Mouse (Mus musculus): ENCODE data around the gene Lrrc38. TPM values are rescaled to one million over a fixed set of nuclear protein-coding genes. Genes with fewer than 3 reads are reported as not detected.
A peak's percentile ranks its signal among the peaks of the same experiment; 100 is the strongest.

Lrrc38 gene
- 0.38 and 0.69 TPM in 2 replicates for polyA plus RNA-seq (2015; fragmentation: Nextera tagmentation; extraction: Ambion mirVana)

GRCm38 (mm10) chr4:143349484-143349906, at the start of gene Lrrc38:
Lrrc38 (plus strand) TSS chr4:143349757.
- peaks cover 14% of the 10 kb centered on the region for H3K4me1 ChIP-seq (ENCODE audit: control insufficient read depth, insufficient read depth, low read depth, low read length)
- H3K9me3 ChIP-seq (ENCODE audit: control insufficient read depth, low read length) = no peaks in the 10 kb centered on the region
- H3K27ac ChIP-seq (ENCODE audit: low read depth, low read length) = no peak within 1 kb of the TSS
- H3K4me2 ChIP-seq (ENCODE audit: low read length) = peak within 1 kb of the TSS; percentile 100
- H3K36me3 ChIP-seq (ENCODE audit: control insufficient read depth, insufficient read depth, low read length) = no peaks in the 10 kb centered on the region
- H3K9ac ChIP-seq (ENCODE audit: low read depth, low read length) = peak within 1 kb of the TSS; percentile 63
- WGBS = 0% methylated on average over 17 of the region's 19 CpGs
- peaks cover 29% of the 10 kb centered on the region for H3K27me3 ChIP-seq (replicated peaks; ENCODE audit: control insufficient read depth, insufficient read depth, low read length)
- ATAC-seq = peak; percentile 57
- H3K4me3 ChIP-seq (ENCODE audit: low read length) = peak within 1 kb of the TSS; percentile 58

- WGBS = 12% methylated on average over 12 of the region's 12 CpGs
- Histone ChIP-seq H3K4me3 (ENCODE audit: low read length) (peak overlapping the region; percentile 37), H3K4me1 (ENCODE audit: control insufficient read depth, insufficient read depth, low read depth, low read length) (peaks cover 28% of the 10 kb centered on the region), H3K4me2 (ENCODE audit: low read length) (peak overlapping the region; percentile 54), H3K36me3 (ENCODE audit: control insufficient read depth, insufficient read depth, low read length) (no peaks in the 10 kb centered on the region), H3K27me3 (replicated peaks; ENCODE audit: control insufficient read depth, insufficient read depth, low read length) (no peaks in the 10 kb centered on the region), H3K9me3 (ENCODE audit: control insufficient read depth, low read length) (no peaks in the 10 kb centered on the region), H3K27ac (ENCODE audit: low read depth, low read length) (no peak overlapping the region), H3K9ac (ENCODE audit: low read depth, low read length) (no peak overlapping the region; the same call in 1 of the 2 replicates)
- no peak for ATAC-seq
Measured at GRCm38 (mm10) chr4:143300113-143300688, 49.4 kb upstream of the Lrrc38 start.

GRCm38 (mm10) chr4:143301042-143301441, 48.5 kb upstream of the Lrrc38 start:
- ATAC-seq = no peak
- no peaks in the 10 kb centered on the region for H3K9me3 ChIP-seq (ENCODE audit: control insufficient read depth, low read length)
- H3K9ac ChIP-seq (ENCODE audit: low read depth, low read length) = no peak overlapping the region
- no peak overlapping the region for H3K27ac ChIP-seq (ENCODE audit: low read depth, low read length)
- H3K36me3 ChIP-seq (ENCODE audit: control insufficient read depth, insufficient read depth, low read length) = no peaks in the 10 kb centered on the region
- WGBS = 73% methylated on average over 5 of the region's 5 CpGs
- H3K4me2 ChIP-seq (ENCODE audit: low read length) = no peak overlapping the region
- no peaks in the 10 kb centered on the region for H3K27me3 ChIP-seq (replicated peaks; ENCODE audit: control insufficient read depth, insufficient read depth, low read length)
- H3K4me1 ChIP-seq (ENCODE audit: control insufficient read depth, insufficient read depth, low read depth, low read length) = peaks cover 26% of the 10 kb centered on the region
- no peak overlapping the region for H3K4me3 ChIP-seq (ENCODE audit: low read length)

- Histone ChIP-seq H3K9me3 (ENCODE audit: control insufficient read depth, low read length) (no peaks in the 10 kb centered on the region), H3K4me1 (ENCODE audit: control insufficient read depth, insufficient read depth, low read depth, low read length) (peaks cover 23% of the 10 kb centered on the region), H3K9ac (ENCODE audit: low read depth, low read length) (no peak overlapping the region), H3K27ac (ENCODE audit: low read depth, low read length) (no peak overlapping the region), H3K4me2 (ENCODE audit: low read length) (no peak overlapping the region), H3K4me3 (ENCODE audit: low read length) (no peak overlapping the region), H3K27me3 (replicated peaks; ENCODE audit: control insufficient read depth, insufficient read depth, low read length) (no peaks in the 10 kb centered on the region), H3K36me3 (ENCODE audit: control insufficient read depth, insufficient read depth, low read length) (no peaks in the 10 kb centered on the region)
- no peak for ATAC-seq
- WGBS = 65% methylated on average over 4 of the region's 4 CpGs
Measured at GRCm38 (mm10) chr4:143301875-143302274, 47.7 kb upstream of the Lrrc38 start.

GRCm38 (mm10) chr4:143302279-143302890, 47.2 kb upstream of the Lrrc38 start:
- no peak for ATAC-seq
- Histone ChIP-seq H3K4me2 (ENCODE audit: low read length) (no peak overlapping the region), H3K9me3 (ENCODE audit: control insufficient read depth, low read length) (no peaks in the 10 kb centered on the region), H3K27ac (ENCODE audit: low read depth, low read length) (no peak overlapping the region), H3K4me1 (ENCODE audit: control insufficient read depth, insufficient read depth, low read depth, low read length) (peaks cover 18% of the 10 kb centered on the region), H3K27me3 (replicated peaks; ENCODE audit: control insufficient read depth, insufficient read depth, low read length) (no peaks in the 10 kb centered on the region), H3K4me3 (ENCODE audit: low read length) (no peak overlapping the region), H3K36me3 (ENCODE audit: control insufficient read depth, insufficient read depth, low read length) (no peaks in the 10 kb centered on the region), H3K9ac (ENCODE audit: low read depth, low read length) (no peak overlapping the region)
- 50% methylated on average over 11 of the region's 11 CpGs for WGBS

- Histone ChIP-seq H3K9ac (ENCODE audit: low read depth, low read length) (no peak overlapping the region), H3K4me1 (ENCODE audit: control insufficient read depth, insufficient read depth, low read depth, low read length) (0 out of 2 replicates have a peak, but pooled peaks cover under 1% of the 10 kb centered on the region), H3K36me3 (ENCODE audit: control insufficient read depth, insufficient read depth, low read length) (no peaks in the 10 kb centered on the region), H3K27me3 (replicated peaks; ENCODE audit: control insufficient read depth, insufficient read depth, low read length) (no peaks in the 10 kb centered on the region), H3K4me2 (ENCODE audit: low read length) (no peak overlapping the region), H3K27ac (ENCODE audit: low read depth, low read length) (no peak overlapping the region), H3K9me3 (ENCODE audit: control insufficient read depth, low read length) (no peaks in the 10 kb centered on the region), H3K4me3 (ENCODE audit: low read length) (no peak overlapping the region)
- WGBS = 93% methylated on average over 4 of the region's 4 CpGs
- ATAC-seq = no peak
Measured at GRCm38 (mm10) chr4:143305031-143305430, 44.5 kb upstream of the Lrrc38 start.

- no peaks in the 10 kb centered on the region for H3K36me3 ChIP-seq (ENCODE audit: control insufficient read depth, insufficient read depth, low read length)
- H3K27ac ChIP-seq (ENCODE audit: low read depth, low read length) = no peak overlapping the region
- H3K4me3 ChIP-seq (ENCODE audit: low read length) = no peak overlapping the region
- no peak overlapping the region for H3K4me2 ChIP-seq (ENCODE audit: low read length)
- H3K9ac ChIP-seq (ENCODE audit: low read depth, low read length) = no peak overlapping the region
- H3K4me1 ChIP-seq (ENCODE audit: control insufficient read depth, insufficient read depth, low read depth, low read length) = no peaks in the 10 kb centered on the region
- WGBS = 51% methylated on average over 5 of the region's 5 CpGs
- H3K9me3 ChIP-seq (ENCODE audit: control insufficient read depth, low read length) = no peaks in the 10 kb centered on the region
- no peak for ATAC-seq
- H3K27me3 ChIP-seq (replicated peaks; ENCODE audit: control insufficient read depth, insufficient read depth, low read length) = no peaks in the 10 kb centered on the region
Measured at GRCm38 (mm10) chr4:143305987-143306772, 43.4 kb upstream of the Lrrc38 start.

GRCm38 (mm10) chr4:143311341-143311740, 38.2 kb upstream of the Lrrc38 start:
- Histone ChIP-seq H3K4me3 (ENCODE audit: low read length) (no peak overlapping the region), H3K9ac (ENCODE audit: low read depth, low read length) (no peak overlapping the region), H3K4me1 (ENCODE audit: control insufficient read depth, insufficient read depth, low read depth, low read length) (no peaks in the 10 kb centered on the region), H3K4me2 (ENCODE audit: low read length) (no peak overlapping the region), H3K27ac (ENCODE audit: low read depth, low read length) (no peak overlapping the region), H3K9me3 (ENCODE audit: control insufficient read depth, low read length) (no peaks in the 10 kb centered on the region), H3K36me3 (ENCODE audit: control insufficient read depth, insufficient read depth, low read length) (no peaks in the 10 kb centered on the region), H3K27me3 (replicated peaks; ENCODE audit: control insufficient read depth, insufficient read depth, low read length) (no peaks in the 10 kb centered on the region)
- WGBS = 43% methylated on average over 2 of the region's 2 CpGs
- no peak for ATAC-seq

GRCm38 (mm10) chr4:143313299-143313698, 36.3 kb upstream of the Lrrc38 start:
- H3K36me3 ChIP-seq (ENCODE audit: control insufficient read depth, insufficient read depth, low read length) = no peaks in the 10 kb centered on the region
- no peaks in the 10 kb centered on the region for H3K4me1 ChIP-seq (ENCODE audit: control insufficient read depth, insufficient read depth, low read depth, low read length)
- no peak overlapping the region for H3K27ac ChIP-seq (ENCODE audit: low read depth, low read length)
- no peak overlapping the region for H3K4me2 ChIP-seq (ENCODE audit: low read length)
- no peaks in the 10 kb centered on the region for H3K9me3 ChIP-seq (ENCODE audit: control insufficient read depth, low read length)
- WGBS = 86% methylated on average over 6 of the region's 6 CpGs
- no peak overlapping the region for H3K4me3 ChIP-seq (ENCODE audit: low read length)
- H3K9ac ChIP-seq (ENCODE audit: low read depth, low read length) = no peak overlapping the region
- no peaks in the 10 kb centered on the region for H3K27me3 ChIP-seq (replicated peaks; ENCODE audit: control insufficient read depth, insufficient read depth, low read length)
- ATAC-seq = no peak
